Mouse (Mus musculus) T-helper 1 cell (primary cell): ENCODE measurements at regions not wholly inside any gene's neighbourhood (a gene's known extent, or its start where the extent isn't known, plus 50 kb on each side); places are given as distances from the start of the nearest gene placed in this dataset.
"Not testable (repeated sequence)": the region's sequence is repeated elsewhere in the genome, so short reads cannot be mapped to it uniquely, and the experiment has no call there.

Experiments
- in situ Hi-C: fragments of 300-600 bp; cut with MboI, MseI; formaldehyde crosslinking; loops from one replicate; pipeline ENCODE4 v1.15.1; 2025; ENCODE audit warnings: high pct_unique_total_duplicates

- in situ Hi-C loops, result no loop called here
Observed at GRCm38 (mm10) chr16:58146479-58146878, 261.8 kb upstream of the Dcbld2 start.

GRCm38 (mm10) chr16:58155538-58155937 is 252.7 kb upstream of the Dcbld2 start:
- in situ Hi-C loops, result no loop called here

GRCm38 (mm10) chr16:58178744-58179401 is 229.4 kb upstream of the Dcbld2 start:
- in situ Hi-C loops, result no loop called here

GRCm38 (mm10) chr16:58179981-58180380 is 228.3 kb upstream of the Dcbld2 start:
- in situ Hi-C loops, result not testable (repeated sequence)

- in situ Hi-C loops, result no loop called here
Observed at GRCm38 (mm10) chr16:58194619-58195497, 213.4 kb upstream of the Dcbld2 start.

- in situ Hi-C loops, result no loop called here
Observed at GRCm38 (mm10) chr16:58211872-58212271, 196.4 kb upstream of the Dcbld2 start.

GRCm38 (mm10) chr16:58234686-58235085 is 173.6 kb upstream of the Dcbld2 start:
- in situ Hi-C loops, result no loop called here

GRCm38 (mm10) chr16:58236857-58237256 is 171.4 kb upstream of the Dcbld2 start:
- in situ Hi-C loops, result no loop called here

- in situ Hi-C loops, result loop anchor here (25.0 kb wide), 1 partner anchor 486 kb away; the partner anchor contains the start of gene Olfr172
Observed at GRCm38 (mm10) chr16:58276281-58276680, 132.0 kb upstream of the Dcbld2 start.

- in situ Hi-C loops, result loop anchor here (25.0 kb wide), 1 partner anchor 481 kb away; the partner anchor contains the start of gene Olfr172
Observed at GRCm38 (mm10) chr16:58281474-58281873, 126.8 kb upstream of the Dcbld2 start.

GRCm38 (mm10) chr16:58294457-58294856 is 113.8 kb upstream of the Dcbld2 start:
- in situ Hi-C loops, result loop anchor here (25.0 kb wide), 1 partner anchor 468 kb away; the partner anchor contains the start of gene Olfr172

GRCm38 (mm10) chr16:58295128-58295527 is 113.1 kb upstream of the Dcbld2 start:
- in situ Hi-C loops, result loop anchor here (25.0 kb wide), 1 partner anchor 467 kb away; the partner anchor contains the start of gene Olfr172

- in situ Hi-C loops, result loop anchor here (25.0 kb wide), 1 partner anchor 463 kb away; the partner anchor contains the start of gene Olfr172
Observed at GRCm38 (mm10) chr16:58299495-58299894, 108.7 kb upstream of the Dcbld2 start.

GRCm38 (mm10) chr16:58300098-58300497 is 108.1 kb upstream of the Dcbld2 start:
- in situ Hi-C loops, result no loop called here

GRCm38 (mm10) chr16:58303555-58303954 is 104.7 kb upstream of the Dcbld2 start:
- in situ Hi-C loops, result no loop called here

- in situ Hi-C loops, result loop anchor here (10.0 kb wide), 2 partner anchors 638 to 1758 kb away; no protein-coding TSS in a partner anchor
Observed at GRCm38 (mm10) chr16:58316889-58317455, 91.3 kb upstream of the Dcbld2 start.

- in situ Hi-C loops, result no loop called here
Observed at GRCm38 (mm10) chr16:58331087-58331486, 77.2 kb upstream of the Dcbld2 start.

- in situ Hi-C loops, result no loop called here
Observed at GRCm38 (mm10) chr16:58343921-58344320, 64.3 kb upstream of the Dcbld2 start.

GRCm38 (mm10) chr16:58349354-58349753 is 58.9 kb upstream of the Dcbld2 start:
- in situ Hi-C loops, result no loop called here

- in situ Hi-C loops, result no loop called here
Observed at GRCm38 (mm10) chr16:58349802-58350201, 58.4 kb upstream of the Dcbld2 start.

GRCm38 (mm10) chr16:58352156-58352555 is 56.1 kb upstream of the Dcbld2 start:
- in situ Hi-C loops, result no loop called here

GRCm38 (mm10) chr16:58354551-58354950 is 53.7 kb upstream of the Dcbld2 start:
- in situ Hi-C loops, result no loop called here
